Mouse (Mus musculus) testis, adult 2 months (tissue): ENCODE data around the gene Gamt. TPM values are rescaled to one million over a fixed set of nuclear protein-coding genes. Genes with fewer than 3 reads are reported as not detected.

Experiments
- H3K27ac ChIP-seq: fragments of 200-500 bp; 2 replicates; pipeline ENCODE4 v1.5.1; 2012; ENCODE audit warnings: low read depth, low read length; ENCODE audit not compliant: control insufficient read depth, insufficient read depth
- H3K27me3 ChIP-seq: fragments of 200-500 bp; 2 replicates; pipeline ENCODE4 v1.6.1; 2012; ENCODE audit warnings: mild to moderate bottlenecking, low read length, moderate library complexity; ENCODE audit not compliant: control insufficient read depth, insufficient read depth
- H3K36me3 ChIP-seq: fragments of 200-500 bp; 2 replicates; pipeline ENCODE4 v1.6.1; 2012; ENCODE audit warnings: mild to moderate bottlenecking, low read length; ENCODE audit not compliant: control insufficient read depth, insufficient read depth
- H3K4me1 ChIP-seq: fragments of 200-500 bp; 2 replicates; pipeline ENCODE4 v1.6.1; 2012; ENCODE audit warnings: low read length; ENCODE audit not compliant: control insufficient read depth, insufficient read depth
- H3K4me3 ChIP-seq: fragments of 200-500 bp; 2 replicates; pipeline ENCODE4 v1.5.1; 2012; ENCODE audit warnings: low read depth, mild to moderate bottlenecking, low read length, moderate library complexity, mixed read lengths; ENCODE audit not compliant: control insufficient read depth
- CTCF ChIP-seq: fragments of 200-500 bp; IDR thresholded peaks from 2 replicates; pipeline ENCODE4 v1.5.1; 2012; ENCODE audit warnings: low read depth, mild to moderate bottlenecking, inconsistent platforms, low read length, moderate library complexity; ENCODE audit not compliant: control insufficient read depth, insufficient read depth, insufficient replicate concordance
- POLR2A ChIP-seq: fragments of 200-500 bp; IDR thresholded peaks from 2 replicates; pipeline ENCODE4 v1.6.1; 2012; ENCODE audit warnings: low read depth, mild to moderate bottlenecking, inconsistent platforms, low read length, moderate library complexity; ENCODE audit not compliant: control insufficient read depth
- polyA plus RNA-seq: library from polyadenylated mRNA; depleted of rRNA; stranded (reverse); fragments of >200 nt; gene quantifications from 2 replicates; pipeline ENCODE4 v1.2.3, GENCODE M21; 2012

Gene Gamt
- polyA plus RNA-seq, 1 experiment, result 38.5 TPM

GRCm38 (mm10) chr10:80273847-80274246 lies 13.0 kb upstream of the Gamt start:
- Histone ChIP-seq H3K36me3 (peaks cover 4% of the 10 kb centered on the region), H3K27ac (no peak overlapping the region), H3K4me3 (no peak overlapping the region), H3K4me1 (peaks cover 8% of the 10 kb centered on the region), H3K27me3 (no peaks in the 10 kb centered on the region)
- TF ChIP-seq POLR2A (no peak), CTCF (no peak)

DNA sequence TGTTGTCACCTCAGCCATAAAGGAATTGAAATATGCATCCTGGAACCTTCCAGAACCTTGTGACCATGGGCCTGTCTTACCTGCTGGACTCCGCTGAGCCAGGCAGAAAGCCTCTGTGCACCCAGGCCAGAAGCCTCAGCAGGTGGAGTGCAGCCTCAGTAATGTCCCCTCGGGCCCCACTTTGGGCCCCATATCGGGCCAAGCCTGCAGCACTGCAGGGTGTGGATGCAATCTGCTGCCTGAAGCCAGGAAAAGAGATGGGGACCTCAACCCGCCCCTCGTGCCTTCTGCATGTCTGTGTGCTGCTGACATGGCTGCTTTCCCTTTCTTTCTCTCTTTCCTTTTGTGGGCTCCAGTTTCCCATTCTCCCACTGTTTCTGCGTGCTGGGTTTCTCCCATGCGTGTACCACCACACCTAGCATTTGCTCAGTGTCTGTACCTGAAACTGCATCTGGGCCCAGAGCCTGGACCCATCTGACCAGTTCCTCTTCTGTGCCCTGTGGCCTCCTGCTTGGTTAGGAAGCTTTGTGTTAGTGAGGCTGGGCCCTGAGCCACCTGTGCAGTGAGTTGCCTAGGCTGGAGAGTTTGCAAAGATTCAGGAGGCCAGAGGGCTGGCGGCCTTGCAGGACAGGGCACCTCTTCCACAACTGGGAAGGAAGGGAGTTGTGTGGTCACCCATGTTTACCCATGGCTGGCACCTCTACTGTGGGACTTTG lies 11.2 kb upstream of the Gamt start:
- H3K36me3 ChIP-seq, result peaks cover 3% of the 10 kb centered on the region
- no peak overlapping the region for H3K27ac ChIP-seq
- TF ChIP-seq CTCF, result no peak
- no peak for TF ChIP-seq POLR2A
- H3K4me1 ChIP-seq, result peaks cover 8% of the 10 kb centered on the region
- H3K27me3 ChIP-seq, result no peaks in the 10 kb centered on the region
- no peak overlapping the region for H3K4me3 ChIP-seq

DNA sequence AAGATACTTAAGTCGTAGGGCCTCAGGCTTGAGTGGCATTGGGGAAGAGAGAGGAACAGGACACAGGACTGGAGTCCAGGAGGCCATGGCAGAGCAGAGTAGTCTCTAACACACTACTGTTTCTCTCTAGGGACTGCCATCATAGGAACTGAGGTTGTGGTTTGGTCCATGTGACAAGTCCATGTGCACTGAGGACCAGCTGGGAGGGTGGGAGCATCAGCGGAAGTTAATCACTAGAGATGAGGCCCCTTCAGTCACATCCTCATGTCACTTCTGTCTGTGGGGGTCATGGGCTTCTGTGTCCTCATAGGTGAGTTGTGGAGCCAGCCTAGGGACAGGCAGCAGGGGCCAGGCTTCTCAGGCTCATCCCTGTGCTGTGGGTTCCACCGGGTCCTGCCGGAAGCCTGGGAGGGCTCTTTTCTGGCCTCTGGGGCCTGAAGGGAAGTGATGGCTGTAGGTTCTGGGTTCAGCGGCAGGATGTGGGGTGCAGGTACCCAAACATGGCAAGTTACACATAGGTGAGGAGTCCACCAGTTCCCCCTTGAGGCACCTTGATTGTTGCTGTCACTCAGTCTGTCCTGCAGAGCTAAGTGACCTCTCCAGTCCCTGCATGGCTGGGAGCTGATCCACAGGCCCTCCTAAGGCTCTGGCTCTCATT lies 10.5 kb upstream of the Gamt start:
- TF ChIP-seq POLR2A, result no peak
- TF ChIP-seq CTCF, result no peak
- Histone ChIP-seq H3K36me3 (peaks cover 3% of the 10 kb centered on the region), H3K27me3 (no peaks in the 10 kb centered on the region), H3K27ac (no peak overlapping the region), H3K4me3 (no peak overlapping the region), H3K4me1 (peaks cover 8% of the 10 kb centered on the region)

GRCm38 (mm10) chr10:80270734-80271181 lies 9.9 kb upstream of the Gamt start:
- Histone ChIP-seq H3K27ac (no peak overlapping the region), H3K4me1 (peaks cover 8% of the 10 kb centered on the region), H3K27me3 (no peaks in the 10 kb centered on the region), H3K36me3 (peaks cover 3% of the 10 kb centered on the region), H3K4me3 (no peak overlapping the region)
- TF ChIP-seq CTCF (no peak), POLR2A (no peak)

- Histone ChIP-seq H3K36me3 (peaks cover 3% of the 10 kb centered on the region), H3K4me1 (peaks cover 8% of the 10 kb centered on the region), H3K27ac (no peak overlapping the region)
Observed at GRCm38 (mm10) chr10:80270099-80270498, 9.3 kb upstream of the Gamt start.

GRCm38 (mm10) chr10:80265149-80265486 lies 4.3 kb upstream of the Gamt start:
- H3K4me1 ChIP-seq, result peaks cover 19% of the 10 kb centered on the region

More at GRCm38 (mm10) chr10:80270099-80270498, 9.3 kb upstream of the Gamt start:
- no peak overlapping the region for H3K4me3 ChIP-seq
- TF ChIP-seq CTCF, result no peak
- TF ChIP-seq POLR2A, result no peak
- no peaks in the 10 kb centered on the region for H3K27me3 ChIP-seq

GRCm38 (mm10) chr10:80264341-80265148 lies 3.7 kb upstream of the Gamt start:
- H3K4me3 ChIP-seq, result peak overlapping the region; percentile 91
- peak; percentile 91 for TF ChIP-seq POLR2A
- no peak for TF ChIP-seq CTCF
- H3K27me3 ChIP-seq, result no peaks in the 10 kb centered on the region
- no peaks in the 10 kb centered on the region for H3K36me3 ChIP-seq
- peak overlapping the region; percentile 96 for H3K27ac ChIP-seq
- H3K4me1 ChIP-seq, result peaks cover 19% of the 10 kb centered on the region

More at GRCm38 (mm10) chr10:80265149-80265486, 4.3 kb upstream of the Gamt start:
- H3K4me3 ChIP-seq, result peak overlapping the region; percentile 91
- H3K27me3 ChIP-seq, result no peaks in the 10 kb centered on the region
- H3K36me3 ChIP-seq, result no peaks in the 10 kb centered on the region; the same call in 1 of the 2 replicates
- TF ChIP-seq POLR2A, result no peak
- no peak for TF ChIP-seq CTCF
- H3K27ac ChIP-seq, result peak overlapping the region; percentile 96
